Mouse (Mus musculus) stomach, embryonic 16.5 days (tissue): Measurements from ENCODE around the gene Tbl1xr1. TPM values are rescaled to one million over a fixed set of nuclear protein-coding genes. Genes with fewer than 3 reads are reported as not detected.

ENCODE experiments used
- ATAC-seq: fragments of 200-750 bp; cut with Nextera tagmentation; 2 replicates; pipeline ENCODE4 v1.8.0; 2017; ENCODE audit warnings: moderate number of reproducible peaks, moderate TSS enrichment; ENCODE audit not compliant: insufficient read depth, low FRiP score
- H3K27ac ChIP-seq: fragments of 300-500 bp; sonication (generic); 2 replicates; pipeline ENCODE4 v1.5.1; 2014; ENCODE audit warnings: low read length
- H3K27me3 ChIP-seq: fragments of 300-500 bp; sonication (generic); 2 replicates; pipeline ENCODE4 v1.6.1; 2014; ENCODE audit warnings: low read length, control low read depth, mixed read lengths; ENCODE audit not compliant: control insufficient read depth, insufficient read depth
- H3K36me3 ChIP-seq: fragments of 300-500 bp; sonication (generic); 2 replicates; pipeline ENCODE4 v1.6.1; 2014; ENCODE audit warnings: low read length; ENCODE audit not compliant: control insufficient read depth, insufficient read depth
- H3K4me1 ChIP-seq: fragments of 300-500 bp; sonication (generic); 2 replicates; pipeline ENCODE4 v1.6.1; 2014; ENCODE audit warnings: low read length, control low read depth, mixed read lengths; ENCODE audit not compliant: control insufficient read depth, insufficient read depth
- H3K4me2 ChIP-seq: fragments of 300-500 bp; sonication (generic); 2 replicates; pipeline ENCODE4 v1.6.1; 2014; ENCODE audit warnings: low read depth, low read length, mixed read lengths
- H3K4me3 ChIP-seq: fragments of 300-500 bp; sonication (generic); replicated peaks from 2 replicates; pipeline ENCODE4 v1.5.1; 2014; ENCODE audit warnings: mild to moderate bottlenecking, low read length
- H3K9ac ChIP-seq: fragments of 300-500 bp; sonication (generic); 2 replicates; pipeline ENCODE4 v1.6.1; 2014; ENCODE audit warnings: low read length
- H3K9me3 ChIP-seq: fragments of 300-500 bp; sonication (generic); replicated peaks from 2 replicates; pipeline ENCODE4 v1.6.1; 2016; ENCODE audit warnings: low read length, control low read depth; ENCODE audit not compliant: control insufficient read depth
- WGBS: fragments of 180-500 bp; shearing (Covaris S2); extraction: QIAGEN DNeasy Blood & Tissue Kit; methylation state at CpG from one replicate; pipeline ENCODE4 v1.1.7; 2014; 5-methylcytosine and 5-hydroxymethylcytosine counted together
- polyA plus RNA-seq: library from polyadenylated mRNA; unstranded; fragments of >200 nt; fragmentation: Nextera tagmentation; extraction: Ambion mirVana; gene quantifications from 2 replicates; pipeline ENCODE4 v1.2.1, GENCODE M21; 2015

Gene Tbl1xr1
- polyA plus RNA-seq, 1 experiment from 2014 or later: 18.5 TPM

DNA sequence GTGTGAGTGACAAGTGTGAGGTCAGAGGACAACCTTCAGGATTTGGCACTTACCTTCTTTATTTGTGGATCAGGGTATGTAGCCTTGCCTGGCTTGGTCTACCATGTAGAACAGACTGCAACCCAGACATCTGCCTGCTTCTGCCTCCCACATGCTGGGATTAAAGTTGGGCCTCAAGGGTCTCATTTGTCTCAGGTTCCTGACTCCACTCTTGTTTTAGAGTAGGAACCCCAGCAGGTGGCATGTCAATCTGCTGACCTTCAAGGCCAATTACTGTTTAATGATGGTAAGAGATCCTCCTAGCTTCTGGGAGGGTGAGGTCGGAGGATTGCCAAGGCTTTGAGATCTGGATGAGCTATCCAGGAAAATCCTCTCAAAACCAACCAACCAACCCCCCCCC is 2.5 kb upstream of the Tbl1xr1 start:
- no peak for ATAC-seq
- Histone ChIP-seq H3K9ac (no peak overlapping the region), H3K4me2 (no peak overlapping the region), H3K9me3 (no peaks in the 10 kb centered on the region), H3K4me3 (no peak overlapping the region), H3K36me3 (no peaks in the 10 kb centered on the region), H3K4me1 (peaks cover 14% of the 10 kb centered on the region), H3K27me3 (no peaks in the 10 kb centered on the region), H3K27ac (no peak overlapping the region)
- WGBS: 89% methylated on average over 1 of the region's 1 CpGs

DNA sequence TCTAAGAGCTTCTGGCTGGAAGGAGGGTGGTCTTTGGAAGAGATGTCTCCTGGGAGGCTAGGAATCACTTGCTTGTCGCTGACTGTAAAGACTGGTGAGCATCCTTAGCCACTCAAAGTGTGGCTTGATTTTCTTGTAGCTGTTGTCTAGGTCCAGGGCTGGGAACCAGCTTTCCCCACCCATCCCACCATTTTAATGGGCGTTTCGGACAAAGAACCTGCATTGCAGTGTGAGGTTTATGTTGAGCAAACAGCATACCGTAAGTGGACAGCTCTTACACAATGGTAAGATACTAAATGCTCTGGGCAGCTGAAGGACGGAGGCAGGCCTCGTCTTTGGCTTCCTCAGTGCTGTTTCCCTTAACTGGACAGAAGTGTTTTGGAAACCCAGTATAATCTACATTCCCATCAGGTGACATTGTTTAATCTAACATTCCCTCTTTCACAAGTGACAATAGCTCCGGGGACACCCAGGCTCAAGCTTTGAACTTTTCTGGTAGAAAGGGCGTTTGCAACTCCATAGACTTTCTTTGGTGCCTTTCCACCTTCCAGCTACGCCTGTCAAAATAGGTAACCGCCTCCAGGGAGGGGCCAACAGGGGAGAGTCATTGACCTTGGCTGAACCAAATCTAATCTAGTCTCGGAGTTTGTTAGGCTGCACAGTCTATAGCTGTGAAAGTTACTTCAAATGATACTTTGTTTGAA is 1.7 kb upstream of the Tbl1xr1 start:
- H3K9ac ChIP-seq: no peak overlapping the region
- ATAC-seq: no peak
- H3K9me3 ChIP-seq: no peaks in the 10 kb centered on the region
- H3K4me3 ChIP-seq: peak overlapping the region; percentile 86
- H3K4me1 ChIP-seq: peaks cover 16% of the 10 kb centered on the region
- H3K4me2 ChIP-seq: peak overlapping the region; percentile 71
- no peaks in the 10 kb centered on the region for H3K27me3 ChIP-seq
- H3K36me3 ChIP-seq: no peaks in the 10 kb centered on the region
- H3K27ac ChIP-seq: no peak overlapping the region
- 32% methylated on average over 11 of the region's 11 CpGs for WGBS

DNA sequence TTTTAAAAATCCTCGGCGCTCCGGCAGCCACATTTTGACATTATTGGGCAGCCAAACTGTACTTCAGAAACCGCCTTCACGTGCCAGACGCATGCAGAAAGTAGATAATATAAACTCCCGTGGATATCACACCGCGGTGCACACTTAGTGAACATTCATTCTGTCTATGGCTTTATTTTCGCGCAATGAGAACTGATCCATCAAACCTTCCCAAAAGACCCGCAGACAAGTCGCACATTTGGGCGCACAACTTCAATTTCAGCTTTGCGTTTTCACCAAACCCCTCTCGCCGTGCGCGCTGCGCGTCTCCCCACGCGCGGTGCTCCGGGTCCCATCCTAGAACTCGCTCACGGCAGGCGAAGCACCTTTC is 950 bp upstream of the Tbl1xr1 start:
- WGBS: under 1% methylated on average over 28 of the region's 28 CpGs
- Histone ChIP-seq H3K9me3 (no peaks in the 10 kb centered on the region), H3K27me3 (no peaks in the 10 kb centered on the region), H3K27ac (peak overlapping the region; percentile 98), H3K4me1 (peaks cover 18% of the 10 kb centered on the region), H3K4me2 (peak overlapping the region; percentile 71), H3K36me3 (no peaks in the 10 kb centered on the region), H3K9ac (peak overlapping the region; percentile 97), H3K4me3 (peak overlapping the region; percentile 86)
- no peak for ATAC-seq

DNA sequence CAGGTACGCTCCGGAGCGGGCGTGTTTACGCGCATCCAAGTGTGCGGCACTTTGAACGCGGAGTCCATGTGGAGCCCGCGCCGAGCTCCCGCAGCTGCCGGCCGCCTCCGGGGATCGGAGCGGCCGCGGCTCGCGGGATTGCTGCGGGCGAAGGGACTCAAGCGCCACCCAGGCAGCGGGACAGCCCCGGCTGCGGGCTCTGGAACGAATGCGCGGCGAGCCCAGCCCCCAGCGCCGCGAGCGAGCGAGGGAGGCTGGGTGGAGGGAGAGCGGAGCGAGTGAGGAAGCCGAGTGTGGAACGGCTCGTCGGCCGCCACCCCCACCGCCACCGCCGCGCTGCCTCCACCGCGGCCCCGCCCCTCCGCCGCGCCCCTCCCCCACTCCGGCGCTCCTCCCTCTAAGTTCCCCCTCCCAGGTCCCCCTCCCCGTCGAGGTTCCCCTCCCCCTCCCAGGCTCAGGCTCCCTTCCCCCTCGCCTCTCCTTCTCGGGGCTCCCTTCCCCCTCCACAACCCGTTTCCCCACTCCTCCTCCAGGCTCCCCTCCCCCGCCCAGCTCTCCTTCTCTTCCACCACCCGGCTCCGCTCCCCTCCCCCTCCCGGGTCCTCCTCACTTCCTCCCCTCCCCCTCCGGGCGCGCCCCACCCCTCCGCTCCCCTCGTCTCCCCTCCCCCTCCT is 428 bp upstream of the Tbl1xr1 start:
- Histone ChIP-seq H3K36me3 (no peaks in the 10 kb centered on the region), H3K4me1 (peaks cover 18% of the 10 kb centered on the region), H3K9me3 (no peaks in the 10 kb centered on the region), H3K4me3 (peak overlapping the region; percentile 86), H3K27me3 (no peaks in the 10 kb centered on the region), H3K27ac (peak overlapping the region; percentile 98), H3K4me2 (peak overlapping the region; percentile 71), H3K9ac (peak overlapping the region; percentile 97)
- WGBS: under 1% methylated on average over 39 of the region's 70 CpGs
- peak; percentile 86 for ATAC-seq

DNA sequence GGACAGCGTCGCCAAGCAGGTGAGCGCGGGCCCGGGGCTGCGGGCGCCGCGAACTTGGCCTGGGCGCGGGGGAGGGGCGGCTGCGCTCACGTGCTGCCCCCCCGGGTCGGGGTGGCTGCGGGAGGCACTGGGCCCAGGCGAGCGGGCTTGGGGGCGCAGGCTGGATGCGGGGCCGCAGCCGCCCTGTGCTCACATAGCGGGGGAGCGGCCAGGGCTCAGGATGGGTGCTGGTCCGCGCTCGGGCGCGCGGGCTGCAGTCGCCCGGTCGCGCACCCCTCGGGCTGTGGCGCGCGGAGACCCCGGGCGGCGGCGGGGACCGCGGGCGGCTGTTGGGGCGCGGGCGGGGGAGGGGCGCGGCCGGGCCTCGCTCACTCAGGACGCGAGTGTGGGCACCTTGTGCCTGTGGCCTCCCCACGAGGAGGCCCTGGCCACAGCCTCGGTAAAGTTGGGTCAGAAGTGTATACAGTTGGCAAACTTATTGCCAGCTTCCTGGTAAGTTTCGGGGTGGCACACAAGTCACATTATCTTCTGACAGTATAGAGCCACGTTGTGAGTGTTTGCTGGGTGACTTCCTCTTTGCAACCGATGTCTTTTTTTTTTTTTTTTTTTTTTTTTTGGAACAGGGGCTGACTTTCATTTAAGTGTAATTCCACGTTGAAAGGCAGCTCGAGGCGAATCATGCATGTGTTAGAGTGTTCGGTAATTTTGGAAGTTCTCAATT is 644 bp downstream of the Tbl1xr1 start:
- Histone ChIP-seq H3K9me3 (no peaks in the 10 kb centered on the region), H3K27ac (peak overlapping the region; percentile 98), H3K36me3 (no peaks in the 10 kb centered on the region), H3K27me3 (no peaks in the 10 kb centered on the region), H3K4me3 (peak overlapping the region; percentile 86), H3K4me2 (peak overlapping the region; percentile 71), H3K4me1 (peaks cover 18% of the 10 kb centered on the region), H3K9ac (peak overlapping the region; percentile 97)
- under 1% methylated on average over 52 of the region's 64 CpGs for WGBS
- peak; percentile 55 for ATAC-seq

DNA sequence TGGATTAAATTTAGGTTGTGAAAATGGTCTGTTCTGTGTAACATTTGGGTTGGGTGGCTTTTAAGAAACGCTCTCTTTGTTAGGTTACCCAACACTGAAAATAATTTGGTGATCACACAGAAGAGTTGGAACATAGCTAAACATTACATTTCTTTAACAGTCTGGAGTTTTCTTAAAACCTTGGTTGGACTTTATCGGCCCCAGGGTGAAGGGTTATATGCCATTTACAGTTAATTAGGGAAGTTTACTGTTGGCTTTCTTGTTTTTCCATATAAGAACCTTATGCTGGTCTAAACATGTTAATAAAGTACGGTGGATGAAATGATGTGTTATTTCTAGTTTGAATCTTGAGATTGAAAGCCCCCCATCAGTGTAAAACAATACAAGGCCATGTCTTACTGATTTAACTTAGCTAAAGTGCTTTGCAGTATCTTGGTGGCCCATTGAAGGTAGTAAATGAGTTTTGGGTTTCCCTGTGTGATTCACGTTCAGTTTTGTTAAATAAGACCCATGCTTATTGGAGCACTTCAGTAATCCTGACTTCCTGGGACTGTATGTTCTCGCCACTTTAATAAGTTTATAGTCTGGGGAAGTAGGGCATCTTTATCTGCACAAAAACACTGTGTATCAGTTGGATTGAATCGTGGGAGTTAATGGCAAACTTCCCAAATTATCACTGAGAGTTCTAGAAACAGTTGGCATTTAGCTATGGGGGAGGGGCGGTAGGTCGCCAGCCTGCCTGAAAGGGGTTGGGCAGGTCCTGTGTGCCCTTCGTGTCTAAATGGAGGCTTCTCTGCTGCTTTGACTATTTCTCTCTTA is 1.4 kb downstream of the Tbl1xr1 start:
- WGBS: 4% methylated on average over 9 of the region's 9 CpGs
- no peaks in the 10 kb centered on the region for H3K9me3 ChIP-seq
- peak overlapping the region; percentile 97 for H3K9ac ChIP-seq
- H3K36me3 ChIP-seq: no peaks in the 10 kb centered on the region
- H3K4me2 ChIP-seq: peak overlapping the region; percentile 71
- no peaks in the 10 kb centered on the region for H3K27me3 ChIP-seq
- no peak for ATAC-seq
- peak overlapping the region; percentile 86 for H3K4me3 ChIP-seq
- peak overlapping the region; percentile 98 for H3K27ac ChIP-seq
- peaks cover 18% of the 10 kb centered on the region for H3K4me1 ChIP-seq

DNA sequence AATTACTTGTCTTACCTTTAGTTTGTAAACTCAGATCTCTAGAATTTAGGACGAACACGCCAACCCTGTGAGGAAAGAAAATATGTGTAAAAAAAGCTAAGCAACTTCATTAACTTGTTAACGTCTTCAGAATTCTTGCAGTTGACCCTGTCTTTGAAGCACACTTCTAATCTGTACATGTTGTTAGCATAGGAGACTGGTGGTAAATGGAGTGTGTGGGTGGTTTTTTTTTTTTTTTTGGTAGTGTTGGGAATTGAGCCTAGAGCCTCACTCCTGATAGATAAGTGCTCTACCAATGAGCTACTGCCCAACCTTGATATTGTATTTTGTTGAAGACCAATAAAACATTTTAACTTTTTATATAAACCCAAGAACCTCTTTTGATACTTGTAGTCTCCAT is 2.1 kb downstream of the Tbl1xr1 start:
- 0 out of 2 replicates have a peak overlapping the region, but pooled peaks have one; percentile 27 for H3K27ac ChIP-seq
- peak overlapping the region; percentile 86 for H3K4me3 ChIP-seq
- 40% methylated on average over 3 of the region's 3 CpGs for WGBS
- peaks cover 18% of the 10 kb centered on the region for H3K4me1 ChIP-seq
- ATAC-seq: no peak
- H3K9ac ChIP-seq: peak overlapping the region; percentile 60
- peak overlapping the region; percentile 71 for H3K4me2 ChIP-seq
- no peaks in the 10 kb centered on the region for H3K9me3 ChIP-seq
- no peaks in the 10 kb centered on the region for H3K36me3 ChIP-seq
- H3K27me3 ChIP-seq: no peaks in the 10 kb centered on the region

DNA sequence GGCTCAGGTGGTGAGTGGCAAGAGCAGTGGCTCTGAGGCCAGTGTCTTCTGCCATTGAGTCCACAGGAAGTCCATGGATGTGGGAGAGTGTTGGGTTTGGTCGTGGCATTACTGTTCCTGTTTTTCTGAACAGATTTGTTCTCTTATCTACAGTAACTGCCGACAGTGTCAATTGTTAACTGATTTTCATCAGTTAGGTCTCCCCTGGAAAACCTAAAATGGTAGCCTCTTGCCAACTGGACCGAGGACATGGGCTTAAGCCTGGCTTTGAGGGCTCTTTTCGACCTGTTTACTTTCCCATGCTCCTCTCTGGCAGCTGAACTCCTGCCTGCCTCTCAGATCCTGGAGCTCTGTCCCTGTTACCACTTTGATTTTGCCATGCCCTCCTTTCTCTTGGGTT is 5.4 kb downstream of the Tbl1xr1 start:
- Histone ChIP-seq H3K36me3 (no peaks in the 10 kb centered on the region), H3K9me3 (no peaks in the 10 kb centered on the region), H3K4me2 (no peak overlapping the region)

More for the DNA sequence above, 5.4 kb downstream of the Tbl1xr1 start:
- Histone ChIP-seq H3K9ac (no peak overlapping the region), H3K27me3 (no peaks in the 10 kb centered on the region), H3K4me3 (no peak overlapping the region), H3K4me1 (peaks cover 17% of the 10 kb centered on the region), H3K27ac (no peak overlapping the region)
- no peak for ATAC-seq
- WGBS: 62% methylated on average over 4 of the region's 4 CpGs
